Mouse (Mus musculus) layer of hippocampus, postnatal 10 days (tissue): ENCODE measurements around the gene Rgl1. TPM values are rescaled to one million over a fixed set of nuclear protein-coding genes. Genes with fewer than 3 reads are reported as not detected.

Experiments
- DNase-seq, 2 experiments: peaks; one replicate each; pipeline ENCODE4 v3.0.0; 2021; ENCODE audit warnings: low spot score in 2 of 2
- total RNA-seq, 2 experiments: library from RNA; stranded (reverse); gene quantifications; 2 replicates each; pipeline ENCODE4 v1.2.3; 2021

The Rgl1 gene
- total RNA-seq, 2 experiments from 2014 or later = 63.9 to 67.0 TPM

DNA sequence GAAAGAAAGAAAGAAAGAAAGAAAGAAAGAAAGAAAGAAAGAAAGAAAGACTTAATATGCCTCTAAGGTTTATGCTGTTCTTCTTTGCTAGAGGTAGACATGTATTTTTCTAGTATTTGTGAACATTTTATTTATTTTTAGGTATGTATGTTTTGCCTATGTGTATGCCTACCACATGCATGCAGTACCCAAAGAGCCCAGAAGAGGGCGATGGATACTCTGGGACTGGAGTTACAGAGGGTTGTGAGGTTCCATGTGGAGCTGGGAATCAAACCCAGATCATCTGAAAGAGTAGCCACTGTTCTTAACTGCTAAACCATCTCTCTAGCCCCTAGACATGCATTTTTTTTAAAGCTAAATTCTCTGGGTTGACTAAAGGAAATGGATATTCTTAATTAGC lies 147.8 kb downstream of the Rgl1 start:
- DNase-seq = no peak

DNA sequence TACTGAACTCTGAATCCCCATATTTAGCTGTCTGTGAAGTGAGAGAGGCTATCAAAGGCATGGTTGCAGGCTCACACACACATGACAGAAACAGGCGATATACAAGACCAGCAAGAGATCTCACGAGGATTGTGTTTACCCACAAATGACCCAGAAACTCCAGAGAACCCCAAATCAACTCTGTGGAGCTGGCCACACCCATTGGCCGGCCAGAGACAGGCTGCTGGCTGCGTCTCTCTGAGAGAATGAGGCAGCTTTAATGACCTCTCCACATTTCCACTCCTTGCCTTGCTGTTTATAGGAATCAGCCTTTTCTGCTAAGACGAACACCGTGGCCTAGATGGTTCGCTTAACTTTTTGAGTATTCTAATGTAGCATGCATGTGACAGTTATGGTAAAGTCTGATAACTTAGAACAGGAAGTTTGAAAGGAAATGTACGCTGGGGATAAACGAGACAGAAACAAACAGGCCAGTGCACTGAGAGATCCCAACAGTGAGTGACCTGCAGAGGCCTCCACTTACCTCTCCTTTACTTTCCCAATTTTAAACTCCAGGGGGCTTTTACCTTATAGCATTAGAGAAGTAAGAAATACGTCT lies 148.3 kb downstream of the Rgl1 start:
- no peak for DNase-seq

DNA sequence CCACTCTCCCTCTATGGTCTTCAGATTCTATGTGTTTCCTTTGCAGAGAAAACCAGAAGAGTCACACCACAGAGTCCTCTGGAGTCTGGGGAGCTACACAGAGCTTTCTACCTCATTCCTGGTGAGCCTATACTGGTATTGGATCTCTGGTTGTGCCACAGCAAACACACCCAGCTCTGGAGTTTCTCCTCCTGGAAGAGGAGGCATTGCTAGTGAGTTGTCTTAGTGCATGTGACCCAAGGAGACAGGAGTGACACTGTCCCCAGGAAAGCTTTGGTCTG lies 149.4 kb downstream of the Rgl1 start:
- DNase-seq = no peak

DNA sequence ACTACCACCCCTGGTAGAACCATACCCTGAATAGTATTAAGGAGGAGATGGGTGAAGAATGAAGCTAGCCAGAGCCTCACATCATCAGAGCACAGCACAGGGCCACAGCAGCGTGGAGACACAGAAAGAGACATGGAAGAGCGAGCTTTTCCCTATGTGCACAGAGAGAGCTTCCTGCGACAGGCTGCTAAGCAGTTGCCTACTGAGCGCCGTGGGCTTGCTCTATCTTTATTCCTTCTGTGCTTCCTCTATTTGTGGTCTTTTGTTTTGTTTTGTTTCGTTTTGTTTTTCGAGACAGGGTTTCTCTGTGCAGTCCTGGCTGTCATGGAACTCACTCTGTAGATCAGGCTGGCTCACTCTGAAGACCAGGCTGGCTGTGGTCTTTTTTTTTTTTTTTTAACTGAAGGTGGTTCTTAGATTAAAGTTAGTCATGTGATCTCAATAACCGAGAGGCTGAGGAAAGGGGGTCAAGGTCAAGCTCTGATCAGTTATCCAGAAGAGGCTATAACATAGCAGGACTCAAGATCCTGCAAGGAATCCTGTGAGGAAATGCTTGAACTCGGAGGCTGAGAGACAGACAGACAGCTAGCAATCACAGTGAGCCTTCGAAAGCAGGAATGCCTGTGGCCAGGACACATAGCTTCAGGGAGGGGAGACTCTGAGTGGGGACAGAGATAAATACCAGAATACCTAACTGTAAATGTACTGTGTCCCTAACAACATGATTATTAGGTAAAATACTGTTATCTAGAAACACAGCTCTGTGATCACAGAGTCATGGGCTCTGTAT lies 150.0 kb downstream of the Rgl1 start:
- no peak for DNase-seq

DNA sequence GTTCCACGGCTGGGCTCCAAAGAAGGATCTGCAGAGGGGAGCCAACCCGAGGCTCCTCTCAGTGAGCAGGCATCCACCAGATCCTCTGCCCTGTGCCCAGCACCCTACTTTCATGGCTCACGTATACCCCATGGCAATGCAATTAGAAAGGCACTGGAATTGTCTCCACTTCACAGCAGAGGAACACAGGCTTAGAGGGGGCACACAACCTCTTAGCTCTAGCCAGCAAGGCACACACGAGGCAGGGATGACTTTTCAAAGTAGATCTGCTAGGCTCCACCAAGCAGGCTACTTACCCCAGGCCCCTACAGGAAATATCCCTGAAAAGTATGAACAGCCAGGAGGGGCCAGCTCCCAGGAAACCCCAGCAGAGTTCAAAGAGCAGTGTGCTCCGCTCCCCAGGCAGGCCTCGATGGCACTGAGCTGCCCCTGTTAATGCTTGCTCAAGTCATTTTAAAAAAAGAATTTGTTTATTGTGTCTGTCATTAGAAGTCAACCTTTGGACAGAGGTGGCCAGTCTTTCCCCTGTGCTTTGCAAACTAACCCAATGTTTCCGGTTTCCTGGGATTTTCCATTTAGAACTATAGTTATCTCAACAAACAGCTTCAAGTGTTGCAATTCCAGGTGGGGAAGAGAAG lies 151.3 kb downstream of the Rgl1 start:
- DNase-seq = no peak

DNA sequence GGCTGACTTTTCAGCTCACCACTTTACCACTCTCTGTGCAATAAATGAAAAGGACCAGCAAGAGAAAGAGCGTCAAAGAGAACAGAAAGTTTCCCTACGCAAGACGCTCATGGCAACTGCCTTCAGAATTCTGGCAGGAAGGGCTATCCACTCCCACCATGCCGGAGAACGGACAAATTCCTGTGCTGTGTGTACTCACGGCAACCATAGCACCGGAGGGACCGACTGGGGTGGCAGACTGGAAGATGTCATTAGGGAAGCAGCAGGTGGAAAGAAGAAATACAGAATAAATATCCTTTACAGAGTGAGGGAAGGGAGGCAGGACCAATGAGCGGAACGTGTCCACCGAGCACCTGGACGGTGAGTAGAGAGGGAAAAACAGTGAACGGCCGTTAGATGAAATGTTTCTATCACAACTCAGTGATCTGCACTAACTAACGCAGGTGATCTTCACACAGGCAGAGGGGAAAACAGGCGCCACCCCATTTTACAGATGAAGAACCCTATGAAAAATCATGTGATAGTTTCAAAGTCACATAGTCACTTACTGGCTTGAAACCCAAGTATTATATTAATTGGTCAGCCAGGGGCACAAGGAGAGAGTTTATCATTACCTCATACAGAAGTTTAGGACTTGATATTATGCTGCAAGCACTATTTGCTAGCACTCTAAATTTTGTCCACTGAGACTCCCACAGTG lies 152.8 kb downstream of the Rgl1 start:
- no peak for DNase-seq

DNA sequence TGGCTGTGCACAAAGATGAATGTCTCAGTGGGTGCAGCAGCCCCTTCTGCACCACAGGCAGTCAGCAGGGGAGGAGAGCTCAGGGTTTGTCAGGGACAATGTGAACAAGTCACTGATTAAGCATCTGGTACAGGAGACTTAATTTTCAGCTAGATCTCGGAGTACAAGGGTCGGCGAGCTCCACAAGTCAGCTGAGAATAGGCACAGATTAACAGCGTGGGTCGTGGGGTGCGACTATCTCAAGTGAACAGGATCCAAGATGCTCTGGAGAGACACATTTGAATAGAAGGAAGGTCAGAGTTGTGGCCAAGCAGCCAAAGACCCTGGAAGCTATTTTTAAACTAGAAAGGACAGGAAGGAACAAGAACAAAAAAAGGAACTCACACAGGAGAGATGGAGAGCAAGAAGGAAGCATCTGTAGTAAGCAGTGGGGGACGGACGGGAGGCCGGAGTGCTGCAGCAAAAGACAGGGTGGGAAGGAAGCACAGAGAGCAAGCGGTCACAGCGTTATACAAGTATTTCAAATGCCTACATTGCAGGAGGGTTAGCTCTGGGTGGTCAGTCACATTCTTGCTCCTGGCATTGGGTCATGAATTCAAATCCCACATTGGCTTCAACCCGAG lies 153.5 kb downstream of the Rgl1 start:
- no peak for DNase-seq

DNA sequence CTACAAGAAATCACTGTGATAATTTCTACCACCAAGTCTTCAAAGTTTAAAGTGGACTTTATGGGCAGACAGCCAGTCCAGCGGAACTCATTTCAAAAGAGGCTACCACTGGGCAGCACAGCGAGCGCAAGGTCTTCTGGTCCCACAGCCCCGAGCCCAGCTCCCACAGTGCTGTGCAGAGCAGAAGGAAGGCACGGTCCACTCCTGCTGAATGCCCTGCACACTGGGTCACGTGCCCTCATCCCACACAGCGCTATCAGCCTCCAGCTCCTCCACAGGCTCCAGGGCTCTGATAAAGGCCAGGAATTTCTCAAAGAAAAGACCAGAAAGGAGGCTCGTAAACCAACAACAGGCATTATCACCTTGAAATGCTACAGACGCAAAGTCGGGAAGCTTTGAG lies 156.6 kb downstream of the Rgl1 start:
- DNase-seq = no peak

DNA sequence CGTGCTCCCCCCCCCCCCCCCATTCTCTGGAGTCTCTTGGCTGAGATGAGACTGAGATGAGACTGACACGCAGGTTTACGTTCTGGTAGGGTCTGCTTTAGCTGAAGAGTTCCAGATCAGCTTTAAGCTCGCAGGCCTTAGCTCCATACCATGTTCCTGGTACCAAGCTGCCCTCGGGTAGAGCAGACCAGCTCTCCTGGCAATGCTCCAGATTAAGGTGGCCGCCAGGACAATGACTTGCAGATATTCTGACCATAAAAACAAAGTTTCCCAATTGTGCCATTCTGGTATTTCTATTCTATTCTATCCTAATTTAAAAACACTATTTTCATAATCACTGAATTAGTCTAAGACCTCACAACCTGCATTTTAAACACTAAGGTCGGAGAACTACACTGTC lies 157.1 kb downstream of the Rgl1 start:
- no peak for DNase-seq

DNA sequence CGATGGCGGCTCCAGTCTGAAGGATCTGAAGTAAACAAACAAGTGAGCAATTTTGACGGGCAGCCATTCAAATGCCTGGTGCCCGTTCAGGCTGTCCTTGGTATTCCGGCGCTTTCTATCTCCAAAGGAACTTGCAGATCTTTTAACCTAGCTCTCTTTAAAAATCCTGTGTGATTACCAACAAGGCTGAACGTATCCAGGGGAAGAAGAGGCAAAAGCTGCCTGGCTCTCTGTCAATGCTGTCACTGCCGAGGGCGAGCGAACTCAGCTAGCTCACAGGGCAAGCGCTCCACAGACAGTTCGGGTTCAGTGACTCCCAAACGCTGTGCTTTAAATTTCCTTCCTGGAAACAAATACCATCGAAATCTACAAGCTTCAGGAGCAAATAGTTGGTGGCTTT lies 158.4 kb downstream of the Rgl1 start:
- no peak for DNase-seq

DNA sequence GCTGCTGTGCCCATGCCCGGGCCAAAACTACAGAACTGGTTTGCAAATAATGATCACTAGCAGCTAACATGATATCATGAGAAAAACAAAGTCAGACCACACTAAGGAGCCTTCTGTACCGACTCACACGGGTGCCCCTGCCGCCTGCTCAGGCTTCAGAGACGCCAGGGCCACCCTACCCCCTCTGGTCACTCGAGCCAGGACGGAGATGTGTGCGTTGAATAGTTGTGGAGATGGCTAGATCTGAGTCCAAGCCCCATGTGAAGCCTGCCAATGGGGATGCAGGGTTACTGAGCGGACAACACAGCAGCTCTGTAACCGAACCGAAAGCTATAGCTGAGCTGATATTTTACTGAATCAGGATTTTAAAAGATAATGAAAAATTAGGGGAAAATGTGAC lies 159.4 kb downstream of the Rgl1 start:
- peak in 1 of 2 experiments; percentile 44 for DNase-seq

DNA sequence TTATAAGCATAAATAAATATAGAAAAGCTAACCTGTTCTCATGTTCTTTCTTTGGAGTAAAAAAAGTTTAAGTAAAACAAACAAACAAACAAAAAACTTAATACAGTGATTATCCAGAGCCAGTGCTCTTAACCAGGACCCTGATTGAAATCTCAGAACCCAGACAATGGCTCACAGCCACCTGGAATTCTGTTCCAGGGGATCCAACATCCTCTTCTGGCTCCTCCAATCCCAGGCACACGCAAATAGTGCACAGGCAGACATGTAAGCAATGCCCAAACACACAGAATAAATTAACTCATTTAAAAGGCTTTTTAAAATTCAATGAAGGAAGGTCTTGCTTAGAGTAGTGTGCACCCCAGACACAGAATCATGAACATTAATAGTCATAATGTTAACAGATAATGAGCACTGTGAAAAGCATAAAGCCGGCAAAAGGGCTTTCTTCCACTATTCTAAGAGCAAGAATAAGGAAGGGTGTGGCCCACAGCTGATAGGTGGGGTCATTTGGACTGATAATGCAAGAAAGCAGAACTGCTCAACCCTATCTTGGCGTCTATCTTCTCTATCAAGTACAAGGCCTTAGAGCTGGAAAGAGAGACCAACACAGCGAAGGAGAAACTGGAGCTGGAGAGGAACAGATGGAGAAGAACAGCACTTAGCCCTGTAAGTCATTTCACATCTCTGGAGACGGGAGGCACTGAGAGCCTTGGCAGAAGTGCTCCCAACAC lies 160.1 kb downstream of the Rgl1 start:
- no peak for DNase-seq

DNA sequence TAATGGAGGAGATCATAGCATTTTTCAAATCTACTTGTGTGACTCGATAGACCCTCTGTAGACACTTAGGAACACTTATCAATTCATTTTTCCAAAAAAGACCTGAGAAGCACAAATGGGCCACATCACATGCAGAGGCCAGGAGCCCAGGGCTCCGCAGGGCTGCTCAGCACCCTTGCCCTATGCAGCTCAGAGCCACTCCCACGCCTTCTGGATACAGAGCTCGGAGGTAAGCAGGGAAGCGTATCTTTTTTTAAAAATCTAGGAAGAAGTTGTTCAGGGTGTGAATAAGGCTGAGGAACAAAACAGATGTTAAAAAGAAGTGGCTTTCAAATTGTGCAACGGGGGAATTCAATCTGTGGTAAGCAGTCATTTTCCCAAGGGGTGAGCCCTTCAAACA lies 162.0 kb downstream of the Rgl1 start:
- no peak for DNase-seq

DNA sequence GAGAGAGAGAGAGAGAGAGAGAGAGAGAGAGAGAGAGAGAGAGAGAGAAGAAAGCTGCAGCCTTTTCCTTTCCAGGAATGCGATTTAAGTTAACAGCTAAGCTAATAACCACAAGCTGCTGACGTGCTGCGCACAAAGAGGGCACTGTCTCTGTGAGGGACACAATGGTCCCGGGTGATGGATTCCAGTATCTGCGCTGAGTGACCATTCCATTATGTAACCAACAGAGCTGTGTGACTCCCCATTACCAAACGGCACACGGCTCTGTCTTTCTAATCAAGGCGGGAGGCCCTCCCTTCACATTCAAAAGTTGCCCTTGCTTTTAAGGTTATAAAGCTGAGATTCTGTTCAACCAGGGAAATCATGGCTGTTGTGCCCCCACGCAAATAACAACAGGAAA lies 162.5 kb downstream of the Rgl1 start:
- no peak for DNase-seq

DNA sequence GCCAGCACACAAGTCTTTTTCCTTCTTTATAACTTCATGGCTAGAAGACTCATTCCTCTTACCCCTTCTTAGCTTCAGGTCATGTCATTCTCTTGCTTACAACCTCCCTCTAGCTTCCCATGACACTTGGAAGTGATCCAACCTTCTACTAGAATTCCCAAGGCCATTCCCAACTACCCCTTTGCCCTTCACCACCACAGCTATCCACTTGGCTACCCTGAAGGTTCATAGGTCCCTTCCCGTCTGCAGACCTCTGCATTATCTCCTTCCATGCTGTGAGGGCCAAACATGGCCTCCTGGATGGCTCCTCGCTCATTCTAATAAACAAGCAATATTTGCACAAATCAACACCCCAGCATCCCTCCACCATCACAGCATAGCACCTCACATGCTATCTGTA lies 165.7 kb downstream of the Rgl1 start:
- DNase-seq = no peak

DNA sequence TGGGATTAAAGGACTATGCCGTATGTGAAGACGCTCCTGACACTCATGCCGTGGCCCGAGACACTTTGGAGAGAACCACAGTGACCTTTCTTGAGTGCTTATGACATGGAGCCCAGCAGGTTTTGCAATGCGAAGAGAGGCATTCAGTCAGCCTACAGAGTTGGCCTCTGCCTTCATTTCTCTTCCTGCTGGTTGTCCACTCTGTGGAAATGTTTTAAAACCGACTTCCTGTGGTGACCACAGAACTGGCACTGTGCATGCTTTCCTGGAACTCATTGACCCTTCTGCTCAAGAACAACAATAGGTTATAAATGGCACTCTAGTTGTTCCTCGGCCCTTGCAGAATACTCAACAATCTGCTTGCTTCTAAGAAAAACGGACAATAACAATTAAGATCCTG lies 166.8 kb downstream of the Rgl1 start:
- no peak for DNase-seq

DNA sequence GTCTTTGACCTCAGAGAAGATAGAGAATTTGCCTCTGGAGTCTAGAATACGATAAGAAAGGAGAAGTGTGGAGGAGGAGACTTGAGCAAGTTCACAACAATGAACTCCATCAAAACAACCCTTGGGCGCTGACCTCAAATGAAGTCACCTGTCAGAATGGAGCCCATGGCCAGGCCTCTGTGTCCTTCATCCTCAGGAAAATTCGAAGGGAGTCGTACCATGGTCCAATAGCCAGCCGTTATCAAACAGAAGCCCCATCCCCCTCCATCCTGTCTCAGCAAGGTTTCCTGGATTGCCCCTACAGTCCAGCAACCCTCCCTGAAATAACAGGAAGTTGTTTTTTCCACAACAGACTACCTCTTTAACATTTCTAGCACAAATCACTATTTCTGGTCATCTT lies 171.5 kb downstream of the Rgl1 start:
- DNase-seq = no peak

DNA sequence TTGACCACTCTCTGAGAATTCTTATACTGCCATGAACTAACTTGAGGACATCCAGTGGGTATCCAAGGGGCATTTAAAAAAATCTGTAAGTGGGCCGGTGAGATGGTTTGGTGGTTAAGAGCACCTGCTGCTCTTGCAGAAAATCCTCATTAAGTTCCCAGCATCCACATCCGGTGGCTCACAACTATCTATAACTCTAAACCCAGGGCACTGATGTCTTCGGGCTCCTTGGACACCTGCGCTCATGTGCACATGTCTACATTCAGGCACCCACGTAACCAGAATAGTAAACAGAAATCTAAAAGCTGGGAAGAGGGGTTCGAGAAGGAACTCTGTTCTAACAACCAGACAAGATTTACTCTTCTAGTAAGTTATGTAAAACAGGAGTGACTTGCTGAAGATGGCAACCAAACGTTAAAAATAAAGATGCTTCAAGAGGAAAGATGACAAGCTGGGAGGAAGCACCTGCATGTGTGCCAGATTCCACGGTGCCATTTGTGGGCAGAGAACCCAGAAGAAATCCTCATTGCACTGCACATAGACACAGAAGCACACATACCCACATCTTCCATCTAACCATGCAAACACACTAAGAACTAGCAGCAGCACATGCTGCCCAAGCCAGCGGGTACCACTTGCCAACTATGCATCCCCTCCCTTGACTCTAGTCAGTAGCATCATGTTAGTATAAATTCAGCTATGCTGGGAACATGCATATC lies 172.2 kb downstream of the Rgl1 start:
- no peak for DNase-seq

DNA sequence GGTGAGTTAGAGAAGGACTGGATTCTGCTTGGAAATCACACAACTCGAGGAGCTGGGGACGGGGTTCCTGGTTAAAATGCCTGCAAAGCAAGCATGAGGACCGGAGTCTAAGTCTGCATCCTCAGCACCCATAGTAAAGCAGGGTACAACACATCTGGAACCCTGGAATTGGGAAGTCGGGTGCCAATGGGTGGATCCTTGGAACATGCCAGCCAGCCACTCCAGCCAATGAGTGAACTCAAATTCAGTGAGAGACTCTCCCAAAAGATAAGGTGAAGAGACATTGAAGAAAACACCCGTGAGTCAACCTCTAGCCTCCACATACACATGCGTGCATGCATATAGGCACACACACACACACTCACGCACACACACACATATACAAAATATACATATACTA lies 172.8 kb downstream of the Rgl1 start:
- DNase-seq = no peak

DNA sequence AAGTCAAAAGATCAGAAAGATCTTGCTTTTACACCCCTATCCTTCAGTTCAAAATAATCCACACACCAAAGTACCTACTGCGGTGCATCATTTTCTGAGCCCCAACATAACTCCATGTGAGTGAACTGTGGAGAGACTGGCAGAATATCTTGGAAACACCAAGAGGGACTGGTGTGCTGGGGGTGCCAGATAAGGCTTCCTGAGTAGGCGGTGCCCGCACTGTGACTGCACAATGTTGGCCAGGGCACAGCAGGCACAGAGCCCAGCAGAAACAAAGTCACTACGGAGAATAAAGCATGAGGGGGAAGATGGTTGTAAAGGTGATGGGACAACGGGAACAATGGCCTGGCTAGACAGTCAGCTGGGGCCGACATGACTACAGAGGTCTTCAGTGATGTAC lies 173.5 kb downstream of the Rgl1 start:
- DNase-seq = no peak
